Mouse (Mus musculus): ENCODE measurements around the gene Tdg. TPM values are rescaled to one million over a fixed set of nuclear protein-coding genes. Genes with fewer than 3 reads are reported as not detected.

Tdg gene
- polyA plus RNA-seq, 1 experiment, result 22.6 TPM

DNA sequence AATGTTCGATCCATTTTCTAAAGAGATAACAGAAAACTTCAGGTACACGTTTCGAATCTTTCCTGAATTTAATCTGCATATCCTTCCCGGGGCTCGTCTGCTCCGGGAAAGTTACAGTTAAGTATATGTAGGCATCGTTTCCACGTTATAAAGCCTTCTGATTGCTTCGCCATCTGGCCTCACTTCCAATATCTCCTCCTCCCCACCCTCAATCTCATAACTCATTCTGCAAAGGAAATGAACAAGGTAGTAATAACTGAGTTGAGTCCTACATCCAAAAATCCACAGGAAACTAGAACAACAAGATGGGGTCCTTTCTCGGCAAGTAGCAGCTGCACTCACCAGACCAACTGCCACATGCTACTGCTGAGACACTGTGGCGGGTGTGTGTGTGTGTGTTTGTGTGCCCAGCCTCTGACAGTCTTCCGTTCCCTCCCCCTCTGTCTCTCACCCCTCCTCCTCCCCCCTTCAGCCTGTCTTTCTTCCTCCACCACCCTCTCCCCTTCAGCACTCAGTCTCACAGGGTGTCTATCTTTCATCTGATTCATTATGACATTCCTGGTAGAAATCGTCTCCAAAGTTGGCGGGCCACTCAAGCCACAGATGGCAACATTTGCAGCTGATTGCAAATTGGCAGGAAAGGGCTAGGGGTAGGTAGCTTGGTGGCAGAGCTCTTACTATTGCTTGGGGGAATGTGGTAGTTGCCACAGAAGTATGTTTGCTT, 32.8 kb downstream of the Tdg start:
- no peak for DNase-seq (ENCODE audit: low read depth)

GRCm38 (mm10) chr10:82663289-82663688, 33.7 kb downstream of the Tdg start:
- DNase-seq (ENCODE audit: low read depth), result no peak

- no peak for DNase-seq (ENCODE audit: low read depth)
Observed at GRCm38 (mm10) chr10:82665951-82666350, 36.3 kb downstream of the Tdg start.

GRCm38 (mm10) chr10:82666436-82667234, 37.0 kb downstream of the Tdg start:
- peak; percentile 19 for DNase-seq (ENCODE audit: low read depth)

DNA sequence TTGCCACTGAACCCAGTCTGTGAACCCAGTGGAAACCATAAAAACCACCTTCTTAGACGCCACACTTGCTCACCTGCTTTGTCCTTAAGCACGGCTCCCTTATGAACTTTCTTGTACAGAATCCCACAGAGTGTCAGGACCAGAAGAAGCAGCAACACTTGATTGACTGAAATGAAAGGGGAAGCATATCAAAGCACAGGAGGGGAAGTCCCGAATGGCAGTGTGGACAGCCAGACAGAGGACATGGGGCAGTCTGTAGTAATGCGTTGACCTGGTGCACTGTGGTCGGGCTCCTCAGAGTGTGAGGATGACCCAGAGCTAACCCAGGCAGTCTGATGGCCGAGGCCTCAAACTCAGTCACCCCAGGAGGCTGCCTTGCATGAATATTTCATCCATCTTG, 40.6 kb downstream of the Tdg start:
- DNase-seq (ENCODE audit: low read depth), result no peak

- DNase-seq (ENCODE audit: low read depth), result no peak
Observed at GRCm38 (mm10) chr10:82676949-82677348, 47.3 kb downstream of the Tdg start.

DNA sequence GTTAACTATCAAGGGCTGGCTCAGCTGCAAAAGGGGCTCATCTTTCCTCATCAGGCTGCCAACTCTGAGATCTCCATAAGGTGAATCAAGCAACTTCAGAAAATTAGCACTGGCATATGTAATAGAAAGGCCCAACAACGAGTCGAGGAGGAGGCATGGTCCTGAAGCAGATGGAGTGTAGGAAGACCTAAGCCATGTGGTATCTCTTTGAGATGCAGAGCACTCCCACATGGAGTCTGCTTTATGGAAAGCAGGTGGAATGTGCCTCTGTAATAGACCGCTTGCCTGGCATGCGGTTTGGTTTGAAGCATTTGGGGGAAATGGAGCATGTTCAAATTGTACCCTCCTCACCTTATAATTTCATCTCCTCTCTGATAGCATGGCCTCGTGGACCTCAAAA, 51.1 kb downstream of the Tdg start:
- no peak for DNase-seq (ENCODE audit: low read depth)

GRCm38 (mm10) chr10:82681639-82682038, 52.0 kb downstream of the Tdg start:
- no peak for DNase-seq (ENCODE audit: low read depth)

- DNase-seq (ENCODE audit: low read depth), result no peak
Observed at GRCm38 (mm10) chr10:82685440-82685839, 55.8 kb downstream of the Tdg start.

GRCm38 (mm10) chr10:82689681-82690211, 60.1 kb downstream of the Tdg start:
- DNase-seq (ENCODE audit: low read depth), result no peak

GRCm38 (mm10) chr10:82690494-82690893, 60.9 kb downstream of the Tdg start, which contains the start of gene Glt8d2:
Gene Glt8d2 (minus strand): TSS chr10:82690650.
- DNase-seq (ENCODE audit: low read depth), result no peak

GRCm38 (mm10) chr10:82695956-82696355, 66.3 kb downstream of the Tdg start, which contains the start of gene Hcfc2:
Gene Hcfc2 (plus strand): TSS chr10:82696160.
- DNase-seq (ENCODE audit: low read depth), result no peak

DNA sequence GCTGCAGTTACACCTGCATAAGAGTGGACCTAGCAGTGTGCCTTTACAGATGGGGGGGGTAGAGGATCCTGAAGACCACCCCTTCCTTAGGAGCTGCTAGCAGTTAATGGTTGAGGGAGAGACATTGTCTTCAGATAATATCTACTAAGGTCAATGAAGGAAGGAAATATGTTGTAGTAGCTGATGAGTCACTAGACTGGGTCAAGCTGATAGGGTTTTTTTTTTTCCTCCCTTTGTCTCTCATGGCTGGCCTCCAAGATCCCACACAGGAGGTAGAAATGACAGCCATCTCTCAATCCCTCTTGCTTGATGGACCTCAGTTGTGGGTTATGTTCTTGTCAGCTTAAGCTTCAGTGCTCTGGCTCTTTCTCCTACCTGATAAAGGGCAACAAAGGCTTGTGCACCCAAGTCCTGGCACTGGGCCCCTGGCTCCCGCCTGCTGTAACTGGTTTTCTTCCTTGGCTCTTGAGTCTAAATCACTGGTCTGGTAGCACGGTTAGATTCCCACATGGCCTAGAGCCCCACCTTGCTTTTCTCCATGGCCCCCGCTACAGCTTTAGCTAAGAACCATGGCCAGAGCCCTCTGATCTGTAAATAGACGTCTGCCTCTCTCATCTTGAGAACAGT, 66.9 kb downstream of the Tdg start:
- DNase-seq (ENCODE audit: low read depth), result no peak

DNA sequence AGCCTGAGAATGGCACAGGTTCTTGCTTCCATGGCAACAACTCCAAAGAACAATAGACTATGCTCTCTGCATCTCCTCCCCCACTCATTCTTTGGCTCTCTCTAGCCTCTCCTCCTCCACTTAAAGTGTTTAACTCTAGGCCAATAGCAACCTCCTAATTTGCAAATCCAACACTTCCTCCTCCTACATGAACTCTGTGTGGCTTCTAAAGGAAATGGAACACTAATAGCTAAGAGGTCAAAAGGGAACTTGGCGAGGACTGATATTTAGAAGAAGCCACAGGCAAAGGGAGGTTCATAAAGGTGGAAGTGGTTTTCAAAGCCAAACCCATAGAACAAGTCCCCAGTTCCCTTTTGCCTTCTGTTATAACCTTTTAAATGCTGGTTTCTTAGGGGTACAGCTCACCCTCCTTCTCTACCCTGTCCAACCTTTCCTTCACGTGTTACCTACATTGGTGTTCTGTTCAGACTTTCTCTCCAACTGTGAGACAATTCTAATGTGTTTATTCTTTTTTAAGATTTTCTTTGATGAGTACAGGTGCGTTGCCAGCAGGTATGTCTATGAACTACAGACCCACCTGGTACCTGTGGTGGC, 67.8 kb downstream of the Tdg start:
- DNase-seq (ENCODE audit: low read depth), result peak; percentile 66

GRCm38 (mm10) chr10:82698712-82699261, 69.2 kb downstream of the Tdg start:
- DNase-seq (ENCODE audit: low read depth), result no peak

- DNase-seq (ENCODE audit: low read depth), result no peak
Observed at GRCm38 (mm10) chr10:82699296-82699941, 69.8 kb downstream of the Tdg start.

Other genes starting within 250 kb of the Tdg start
- not detected in 2 replicates for gene Gm1553, start 137.2 kb upstream of the Tdg start, polyA plus RNA-seq (2012; rRNA removed)
- 30.5 and 37.8 TPM in 2 replicates for gene 1190007I07Rik, start 6.6 kb upstream of the Tdg start, polyA plus RNA-seq (2012; rRNA removed)
- gene Glt8d2, start 60.8 kb downstream of the Tdg start, polyA plus RNA-seq (2012; rRNA removed), result 7.6 and 8.8 TPM in 2 replicates
- gene Hcfc2, start 66.3 kb downstream of the Tdg start, polyA plus RNA-seq (2012; rRNA removed), result 10.9 and 12.2 TPM in 2 replicates
- gene Nfyb, start 134.3 kb downstream of the Tdg start, polyA plus RNA-seq (2012; rRNA removed), result 11.4 and 12.0 TPM in 2 replicates
- 36.1 and 44.0 TPM in 2 replicates for gene Txnrd1, start 204.1 kb downstream of the Tdg start, polyA plus RNA-seq (2012; rRNA removed)
- gene Eid3, start 236.8 kb downstream of the Tdg start, polyA plus RNA-seq (2012; rRNA removed), result 4.1 and 6.0 TPM in 2 replicates

All from gonadal fat pad, adult 2 months (tissue).